Mouse (Mus musculus) MEL (cell line): ENCODE measurements at regions not wholly inside any gene's neighbourhood (a gene's known extent, or its start where the extent isn't known, plus 50 kb on each side); places are given as distances from the start of the nearest gene placed in this dataset.

Experiments
- DNase-seq: peaks from one replicate; pipeline ENCODE4 v3.0.0; 2011; ENCODE audit warnings: low read depth, low spot score
- H3K27ac ChIP-seq: 2 replicates; pipeline ENCODE4 v1.5.1; 2012; ENCODE audit warnings: low read depth, mild to moderate bottlenecking, control low read depth, low read length, moderate library complexity; ENCODE audit not compliant: control insufficient read depth
- H3K27me3 ChIP-seq, 2 experiments: fragments of 150-350 bp in 1 of 2; sonication (generic) in 1 of 2; 2 replicates each; pipeline ENCODE4 v1.6.1; 2012; ENCODE audit warnings: low read length in 2 of 2, mild to moderate bottlenecking in 2 of 2, improper control_type of control experiment in 1 of 2, moderate library complexity in 1 of 2; ENCODE audit not compliant: insufficient read depth in 2 of 2, control insufficient read depth in 1 of 2
- H3K36me3 ChIP-seq, 2 experiments: 2 replicates each; pipeline ENCODE4 v1.6.1; 2012 to 2014; ENCODE audit warnings: low read length in 2 of 2, improper control_type of control experiment in 1 of 2, inconsistent platforms in 1 of 2, mild to moderate bottlenecking in 1 of 2; ENCODE audit not compliant: insufficient read depth in 2 of 2, control insufficient read depth in 1 of 2
- H3K4me1 ChIP-seq, 2 experiments: fragments of 150-350 bp in 1 of 2; sonication (generic) in 1 of 2; 2 replicates each; pipeline ENCODE4 v1.6.1; 2012; ENCODE audit warnings: low read length in 2 of 2, improper control_type of control experiment in 1 of 2, mild to moderate bottlenecking in 1 of 2; ENCODE audit not compliant: insufficient read depth in 2 of 2, control insufficient read depth in 1 of 2
- H3K4me3 ChIP-seq, 2 experiments: fragments of 150-350 bp in 1 of 2; sonication (generic) in 1 of 2; 2 replicates each; pipeline ENCODE4 v1.5.1; 2012; ENCODE audit warnings: low read depth in 2 of 2, low read length in 2 of 2, mild to moderate bottlenecking in 2 of 2, moderate library complexity in 2 of 2, control low read depth in 1 of 2, improper control_type of control experiment in 1 of 2; ENCODE audit not compliant: control insufficient read depth in 1 of 2, insufficient read depth in 1 of 2
- H3K79me2 ChIP-seq: 2 replicates; pipeline ENCODE4 v1.6.1; 2012; ENCODE audit warnings: mild to moderate bottlenecking, low read length, moderate library complexity; ENCODE audit not compliant: control insufficient read depth, poor library complexity, insufficient read depth
- H3K9ac ChIP-seq: 2 replicates; pipeline ENCODE4 v1.6.1; 2012; ENCODE audit warnings: low read depth, mild to moderate bottlenecking, control low read depth, low read length, moderate library complexity; ENCODE audit not compliant: control insufficient read depth, poor library complexity, severe bottlenecking
- H3K9me3 ChIP-seq: fragments of 150-350 bp; sonication (generic); replicated peaks from 2 replicates; pipeline ENCODE4 v1.6.1; 2012; ENCODE audit warnings: mild to moderate bottlenecking, low read length, improper control_type of control experiment, moderate library complexity; ENCODE audit not compliant: insufficient read depth
- BHLHE40 ChIP-seq: IDR thresholded peaks from 2 replicates; pipeline ENCODE4 v1.6.1; 2012; ENCODE audit warnings: low read depth, mild to moderate bottlenecking, inconsistent platforms, low read length, improper control_type of control experiment, borderline replicate concordance
- CHD1 ChIP-seq: IDR thresholded peaks from 2 replicates; pipeline ENCODE4 v1.6.1; 2012; ENCODE audit warnings: low read depth, mild to moderate bottlenecking, inconsistent platforms, low read length, improper control_type of control experiment
- CHD2 ChIP-seq: IDR thresholded peaks from 2 replicates; pipeline ENCODE4 v1.6.1; 2011; ENCODE audit warnings: low read length, improper control_type of control experiment
- CTCF ChIP-seq, 3 experiments: IDR thresholded peaks in 2 of 3; conservative IDR thresholded peaks in 1 of 3; 2 replicates each; pipeline ENCODE4 v1.5.1; 2011 to 2012; ENCODE audit warnings: low read length in 3 of 3, low read depth in 2 of 3, mild to moderate bottlenecking in 2 of 3, improper control_type of control experiment in 1 of 3, inconsistent platforms in 1 of 3, mixed read lengths in 1 of 3, moderate library complexity in 1 of 3; ENCODE audit not compliant: control insufficient read depth in 1 of 3, insufficient read depth in 1 of 3, poor library complexity in 1 of 3, severe bottlenecking in 1 of 3
- E2F4 ChIP-seq: IDR thresholded peaks from 2 replicates; pipeline ENCODE4 v1.6.1; 2011; ENCODE audit warnings: low read depth, low read length, improper control_type of control experiment, borderline replicate concordance
- ELF1 ChIP-seq: IDR thresholded peaks from 2 replicates; pipeline ENCODE4 v1.6.1; 2014; ENCODE audit warnings: low read depth, mild to moderate bottlenecking, inconsistent platforms, low read length, improper control_type of control experiment, moderate library complexity
- EP300 ChIP-seq, 2 experiments: IDR thresholded peaks; 2 replicates each; pipeline ENCODE4 v1.6.1; 2011; ENCODE audit warnings: improper control_type of control experiment in 2 of 2, low read length in 2 of 2, low read depth in 1 of 2, mild to moderate bottlenecking in 1 of 2
- GATA1 ChIP-seq: IDR thresholded peaks from 2 replicates; pipeline ENCODE4 v1.6.1; 2011; ENCODE audit warnings: low read depth, low read length, improper control_type of control experiment
- HCFC1 ChIP-seq: IDR thresholded peaks from 2 replicates; pipeline ENCODE4 v1.6.1; 2012; ENCODE audit warnings: low read depth, mild to moderate bottlenecking, inconsistent platforms, low read length, improper control_type of control experiment, moderate library complexity
- JUND ChIP-seq: IDR thresholded peaks from 2 replicates; pipeline ENCODE4 v1.6.1; 2011; ENCODE audit warnings: low read depth, mild to moderate bottlenecking, improper control_type of control experiment, low read length
- KAT2A ChIP-seq: conservative IDR thresholded peaks from 2 replicates; pipeline ENCODE4 v1.6.1; 2012; ENCODE audit warnings: low read depth, low read length, improper control_type of control experiment, inconsistent platforms
- MAZ ChIP-seq: IDR thresholded peaks from 2 replicates; pipeline ENCODE4 v1.6.1; 2012; ENCODE audit warnings: low read depth, mild to moderate bottlenecking, inconsistent platforms, low read length, improper control_type of control experiment
- MEF2A ChIP-seq: IDR thresholded peaks from 2 replicates; pipeline ENCODE4 v1.6.1; 2014; ENCODE audit warnings: low read depth, mild to moderate bottlenecking, inconsistent platforms, low read length, improper control_type of control experiment; ENCODE audit not compliant: poor library complexity, insufficient replicate concordance, severe bottlenecking; ENCODE audit errors: extremely low read depth
- MXI1 ChIP-seq: IDR thresholded peaks from 2 replicates; pipeline ENCODE4 v1.6.1; 2011; ENCODE audit warnings: mild to moderate bottlenecking, low read depth, low read length, improper control_type of control experiment
- MYC ChIP-seq: IDR thresholded peaks from 2 replicates; pipeline ENCODE4 v1.6.1; 2011; ENCODE audit warnings: low read depth, mild to moderate bottlenecking, low read length, improper control_type of control experiment, moderate library complexity
- NRF1 ChIP-seq: IDR thresholded peaks from 2 replicates; pipeline ENCODE4 v1.6.1; 2014; ENCODE audit warnings: low read depth, mild to moderate bottlenecking, inconsistent platforms, low read length, improper control_type of control experiment, moderate library complexity; ENCODE audit not compliant: poor library complexity, insufficient read depth, severe bottlenecking
- POLR2AphosphoS2 ChIP-seq: IDR thresholded peaks from 2 replicates; pipeline ENCODE4 v1.6.1; 2011; ENCODE audit warnings: low read length, improper control_type of control experiment
- POLR2AphosphoS5 ChIP-seq: IDR thresholded peaks from 2 replicates; pipeline ENCODE4 v1.6.1; 2012; ENCODE audit warnings: low read depth, borderline replicate concordance, mild to moderate bottlenecking, inconsistent platforms, low read length, moderate library complexity, mixed read lengths
- RAD21 ChIP-seq: IDR thresholded peaks from 2 replicates; pipeline ENCODE4 v1.6.1; 2011; ENCODE audit warnings: mild to moderate bottlenecking, low read depth, low read length, improper control_type of control experiment
- RCOR1 ChIP-seq: IDR thresholded peaks from 2 replicates; pipeline ENCODE4 v1.6.1; 2012; ENCODE audit warnings: low read depth, mild to moderate bottlenecking, inconsistent platforms, low read length, improper control_type of control experiment
- SIN3A ChIP-seq: IDR thresholded peaks from 2 replicates; pipeline ENCODE4 v1.6.1; 2012; ENCODE audit warnings: low read length, improper control_type of control experiment, inconsistent platforms
- SMC3 ChIP-seq: IDR thresholded peaks from 2 replicates; pipeline ENCODE4 v1.6.1; 2011; ENCODE audit warnings: low read depth, low read length, improper control_type of control experiment
- TAL1 ChIP-seq: IDR thresholded peaks from 2 replicates; pipeline ENCODE4 v1.6.1; 2012; ENCODE audit warnings: mild to moderate bottlenecking, inconsistent platforms, low read length, moderate library complexity, mixed read lengths
- TBP ChIP-seq: IDR thresholded peaks from 2 replicates; pipeline ENCODE4 v1.8.0; 2011; ENCODE audit warnings: low read depth, low read length, improper control_type of control experiment
- TCF12 ChIP-seq: IDR thresholded peaks from 2 replicates; pipeline ENCODE4 v1.6.1; 2014; ENCODE audit warnings: low read depth, mild to moderate bottlenecking, inconsistent platforms, low read length, improper control_type of control experiment, moderate library complexity
- UBTF ChIP-seq: IDR thresholded peaks from 2 replicates; pipeline ENCODE4 v1.6.1; 2012; ENCODE audit warnings: low read depth, mild to moderate bottlenecking, inconsistent platforms, low read length, improper control_type of control experiment, moderate library complexity, borderline replicate concordance; ENCODE audit not compliant: insufficient read depth
- USF1 ChIP-seq: IDR thresholded peaks from 2 replicates; pipeline ENCODE4 v1.6.1; 2014; ENCODE audit warnings: low read depth, mild to moderate bottlenecking, inconsistent platforms, low read length, improper control_type of control experiment, moderate library complexity
- ZC3H11A ChIP-seq: IDR thresholded peaks from 2 replicates; pipeline ENCODE4 v1.6.1; 2012; ENCODE audit warnings: low read depth, mild to moderate bottlenecking, inconsistent platforms, low read length, improper control_type of control experiment
- ZKSCAN1 ChIP-seq: IDR thresholded peaks from 2 replicates; pipeline ENCODE4 v1.6.1; 2012; ENCODE audit warnings: low read depth, mild to moderate bottlenecking, inconsistent platforms, low read length, improper control_type of control experiment, moderate library complexity
- ZMIZ1 ChIP-seq: IDR thresholded peaks from 2 replicates; pipeline ENCODE4 v1.6.1; 2012; ENCODE audit warnings: low read depth, mild to moderate bottlenecking, inconsistent platforms, low read length, improper control_type of control experiment, moderate library complexity

GRCm38 (mm10) chr13:111892141-111892540 lies 83.3 kb upstream of the Map3k1 start:
- H3K36me3 ChIP-seq: peaks cover 0 to 25% of the 10 kb centered on the region in 2 experiments; a peak in 2 of 4 replicates
- TF ChIP-seq TBP (no peak), KAT2A (no peak), ZC3H11A (no peak), ZKSCAN1 (no peak), ZMIZ1 (no peak), SIN3A (no peak), TAL1 (no peak), CHD1 (no peak), ELF1 (no peak), RAD21 (no peak), NRF1 (no peak), CTCF (IDR thresholded peaks at IDR 0.05 in 2 of 3, conservative IDR thresholded peaks at IDR 0.05 in 1 of 3; ENCODE audit: control insufficient read depth in 1 of 3, insufficient read depth in 1 of 3, low read depth in 2 of 3, low read length in 3 of 3, poor library complexity in 1 of 3, severe bottlenecking in 1 of 3) (no peak), MEF2A (no peak), MAZ (no peak)
- TF ChIP-seq, all 39 proteins: peak for 0
- Histone ChIP-seq H3K9ac (no peak overlapping the region), H3K9me3 (no peaks in the 10 kb centered on the region), H3K4me1 (peaks cover 12 to 27% of the 10 kb centered on the region in 2 experiments), H3K79me2 (no peaks in the 10 kb centered on the region), H3K27ac (no peak overlapping the region), H3K27me3 (no peaks in the 10 kb centered on the region), H3K4me3 (no peak overlapping the region)
- no peak for DNase-seq

- Histone ChIP-seq H3K36me3 (peaks cover 0 to 25% of the 10 kb centered on the region in 2 experiments; a peak in 2 of 4 replicates), H3K79me2 (no peaks in the 10 kb centered on the region), H3K27me3 (no peaks in the 10 kb centered on the region), H3K27ac (no peak overlapping the region), H3K9ac (no peak overlapping the region), H3K4me3 (no peak overlapping the region), H3K4me1 (peaks cover 12 to 27% of the 10 kb centered on the region in 2 experiments), H3K9me3 (no peaks in the 10 kb centered on the region)
- DNase-seq: peak; percentile 64
- TF ChIP-seq RAD21 (no peak), POLR2AphosphoS2 (no peak), USF1 (no peak), ZC3H11A (no peak), TCF12 (no peak; the same call in 1 of the 2 replicates), CTCF (IDR thresholded peaks at IDR 0.05 in 2 of 3, conservative IDR thresholded peaks at IDR 0.05 in 1 of 3; ENCODE audit: control insufficient read depth in 1 of 3, insufficient read depth in 1 of 3, low read depth in 2 of 3, low read length in 3 of 3, poor library complexity in 1 of 3, severe bottlenecking in 1 of 3) (no peak), NRF1 (no peak), MXI1 (peak; percentile 39; the same call in 1 of the 2 replicates), TAL1 (peak; percentile 46; the same call in 1 of the 2 replicates), CHD2 (no peak), MAZ (no peak), MYC (no peak), HCFC1 (no peak), ZMIZ1 (no peak), UBTF (no peak), SMC3 (no peak), GATA1 (peak; percentile 64), BHLHE40 (peak; percentile 26; the same call in 1 of the 2 replicates), ELF1 (no peak), RCOR1 (peak; percentile 96), E2F4 (no peak), CHD1 (no peak), EP300 (IDR thresholded peaks at IDR 0.05; ENCODE audit: low read depth in 1 of 2, low read length in 2 of 2) (peak; percentile 52 to 68; a peak in 3 of 4 replicates), ZKSCAN1 (no peak), POLR2AphosphoS5 (no peak), JUND (no peak)
Measured at GRCm38 (mm10) chr13:111893221-111893713, 84.5 kb upstream of the Map3k1 start.
